Mouse (Mus musculus): Measurements from ENCODE around the gene Fank1.
A peak's percentile ranks its signal among the peaks of the same experiment; 100 is the strongest.
"Not testable (repeated sequence)": the region's sequence is repeated elsewhere in the genome, so short reads cannot be mapped to it uniquely, and the experiment has no call there.

Fank1 gene

DNA sequence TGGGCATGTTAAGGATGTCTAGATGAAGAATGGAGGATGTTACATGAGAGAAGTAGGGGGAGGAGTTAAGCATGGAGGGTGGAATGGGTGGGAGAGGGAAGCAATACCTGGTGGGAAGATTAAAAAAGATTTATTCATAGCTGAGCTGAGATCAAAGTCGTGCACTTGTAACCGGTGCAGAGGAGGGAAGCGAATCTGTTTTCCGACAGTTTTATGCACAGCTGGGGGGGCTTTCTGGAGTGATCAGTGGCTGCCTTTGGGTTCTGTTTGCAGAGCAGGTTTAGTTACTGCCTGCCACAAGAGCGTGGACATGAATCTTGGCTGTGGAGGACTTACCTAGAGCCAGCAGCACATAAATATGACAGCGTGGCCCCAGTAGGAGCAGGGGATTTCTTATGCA is 65.4 kb downstream of the Fank1 start:
- no peak for DNase-seq

DNA sequence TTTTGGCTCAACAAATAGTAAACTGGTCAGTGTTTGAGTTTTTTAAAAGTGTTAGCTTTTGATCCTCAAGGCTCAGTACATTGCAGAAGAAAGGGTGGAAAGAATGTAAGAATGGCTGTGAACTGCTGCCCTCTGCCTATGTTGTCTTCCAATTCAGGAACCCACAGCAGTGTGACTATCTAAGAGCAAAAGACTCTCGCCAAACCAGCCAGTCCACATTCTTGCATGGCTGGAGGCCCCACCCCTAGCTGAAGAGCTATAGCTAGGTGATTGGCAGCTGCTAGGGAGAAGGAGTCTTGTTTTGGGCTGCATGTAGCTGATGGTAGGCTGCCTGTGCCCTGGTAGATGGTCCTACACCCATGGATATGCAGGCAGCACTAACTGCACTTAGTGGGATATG is 70.5 kb downstream of the Fank1 start:
- no peak for DNase-seq

DNA sequence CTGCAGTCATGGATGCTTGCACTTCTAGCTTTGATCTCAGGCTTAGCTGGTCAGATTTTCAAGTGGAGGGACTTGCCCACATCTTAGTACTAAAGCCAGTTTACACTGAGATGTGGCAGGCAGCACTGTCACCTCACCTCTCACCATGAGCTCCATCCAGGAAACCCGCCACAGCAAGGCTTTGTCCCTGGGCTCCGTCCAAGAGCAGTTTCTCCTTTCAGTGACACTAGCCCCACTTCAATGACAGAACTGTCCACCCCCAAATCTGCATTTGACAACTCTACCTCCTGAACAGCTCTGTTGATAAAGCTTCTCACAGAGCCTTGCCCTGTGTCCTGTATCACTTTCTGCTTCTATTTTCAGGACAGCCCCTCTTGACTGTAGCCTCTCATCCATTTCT is 71.5 kb downstream of the Fank1 start:
- no peak for DNase-seq

DNA sequence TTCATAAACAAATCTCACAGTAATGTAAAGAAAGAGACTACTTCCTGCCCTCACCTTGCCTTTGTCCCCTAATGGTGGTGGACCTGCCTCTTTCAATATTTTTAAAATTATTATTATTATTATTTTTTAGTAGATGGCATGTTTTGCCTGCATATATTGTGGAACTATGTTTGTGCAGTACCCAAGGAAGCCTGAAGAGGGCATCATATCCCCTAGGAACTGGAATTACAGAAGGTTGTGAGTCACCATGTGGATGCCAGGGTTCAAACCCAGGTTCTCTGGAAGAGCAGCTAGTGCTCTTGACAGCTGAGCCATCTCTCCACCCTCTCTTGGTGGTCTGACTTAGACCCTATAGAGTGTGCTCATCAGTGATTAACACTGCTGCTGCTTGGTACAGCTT is 74.1 kb downstream of the Fank1 start:
- DNase-seq: no peak

DNA sequence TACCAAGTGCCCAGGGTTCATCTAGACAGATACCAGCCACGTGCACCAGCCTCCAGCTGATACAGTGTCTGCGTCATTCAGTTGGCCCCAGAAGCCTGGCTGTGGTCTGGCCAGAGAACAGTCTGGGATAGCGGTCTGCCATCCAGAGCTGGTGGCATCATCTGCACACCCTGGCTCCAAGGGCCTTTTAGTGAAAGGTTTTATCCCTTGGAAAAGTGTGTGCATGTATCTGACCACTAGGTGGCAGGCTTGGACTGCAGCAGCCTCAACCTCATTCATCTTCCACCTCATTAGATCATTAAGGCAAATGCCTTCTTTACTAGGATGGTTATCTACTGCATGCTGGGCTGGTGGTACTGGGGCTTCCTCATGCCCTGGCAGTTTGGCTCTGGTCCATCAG is 79.6 kb downstream of the Fank1 start:
- peak; percentile 47 for DNase-seq

DNA sequence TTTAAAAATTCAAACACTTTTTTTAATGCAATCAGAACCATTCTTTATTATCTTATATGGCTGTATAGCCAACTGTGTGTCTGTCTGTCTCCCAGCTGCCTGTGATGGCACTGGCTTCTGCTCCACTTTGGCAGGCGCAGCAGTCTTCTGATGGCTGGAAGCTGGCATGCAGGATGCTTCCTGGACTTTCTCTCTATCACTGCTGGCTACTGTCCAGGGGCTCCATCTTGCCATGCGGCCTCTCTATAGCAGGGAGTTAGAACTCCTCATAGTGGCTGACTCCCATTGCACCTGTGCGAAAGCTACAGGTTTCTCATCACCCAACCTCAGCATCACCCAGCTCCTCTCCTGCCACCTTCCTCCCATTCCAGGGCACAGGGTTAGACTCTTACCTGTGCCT is 81.8 kb downstream of the Fank1 start:
- DNase-seq: no peak

DNA sequence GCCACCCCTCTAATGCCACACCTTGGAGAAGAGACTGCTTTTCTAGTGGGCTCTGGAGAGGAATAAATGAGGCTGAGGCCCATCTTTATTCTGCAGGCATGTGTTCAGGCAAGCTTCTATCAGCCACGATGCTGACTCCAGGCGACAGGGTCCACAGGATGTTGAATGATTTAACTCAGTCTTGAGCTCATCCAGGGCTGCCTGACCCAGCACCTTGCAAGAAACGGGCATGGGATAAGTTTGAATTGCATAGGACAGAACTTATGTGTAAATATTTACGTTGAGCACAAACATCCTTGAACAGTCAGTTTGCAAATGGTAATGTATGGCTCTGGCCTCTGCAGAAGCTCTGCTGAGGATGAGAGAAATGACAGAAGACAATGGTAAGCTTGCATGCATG is 82.9 kb downstream of the Fank1 start:
- no peak for DNase-seq

DNA sequence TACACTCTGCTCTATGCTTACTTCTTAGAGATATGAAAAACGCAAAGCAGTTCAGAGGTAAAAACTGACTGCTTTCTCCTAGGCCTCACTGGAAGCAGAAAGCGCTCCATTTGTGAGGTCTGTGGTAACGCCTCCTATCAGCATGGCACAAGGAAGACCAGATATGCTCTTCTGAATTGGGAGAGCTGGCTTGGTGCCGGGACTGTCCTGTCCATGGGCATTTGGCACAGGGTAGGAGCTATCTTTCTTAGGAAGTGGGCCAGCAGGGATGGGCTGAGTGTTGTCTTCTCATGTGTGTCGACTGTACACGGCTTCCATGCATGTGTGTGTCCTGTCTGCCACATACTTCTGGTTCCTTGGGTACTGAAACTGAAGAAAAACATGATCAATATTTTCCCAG is 85.6 kb downstream of the Fank1 start:
- no peak for DNase-seq

DNA sequence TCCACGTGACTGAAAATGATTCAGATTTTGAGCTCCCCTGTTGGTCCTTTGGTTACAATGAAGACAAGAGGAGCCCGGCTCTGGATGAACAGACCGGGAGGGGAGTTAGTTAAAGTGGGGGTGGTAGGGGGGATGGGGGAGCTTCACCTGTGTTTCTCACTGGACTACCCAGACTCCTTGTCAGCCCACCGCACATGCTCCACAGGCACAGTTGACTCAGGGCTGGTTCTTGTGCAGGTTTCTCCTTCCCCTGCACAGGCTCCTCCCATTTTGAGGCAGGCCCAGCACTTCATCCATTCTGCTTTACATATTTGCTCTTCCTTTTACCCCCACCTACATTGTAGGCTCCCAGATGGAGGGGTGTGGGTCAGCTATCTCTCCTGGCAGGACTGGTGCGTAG is 86.1 kb downstream of the Fank1 start:
- no peak for DNase-seq

DNA sequence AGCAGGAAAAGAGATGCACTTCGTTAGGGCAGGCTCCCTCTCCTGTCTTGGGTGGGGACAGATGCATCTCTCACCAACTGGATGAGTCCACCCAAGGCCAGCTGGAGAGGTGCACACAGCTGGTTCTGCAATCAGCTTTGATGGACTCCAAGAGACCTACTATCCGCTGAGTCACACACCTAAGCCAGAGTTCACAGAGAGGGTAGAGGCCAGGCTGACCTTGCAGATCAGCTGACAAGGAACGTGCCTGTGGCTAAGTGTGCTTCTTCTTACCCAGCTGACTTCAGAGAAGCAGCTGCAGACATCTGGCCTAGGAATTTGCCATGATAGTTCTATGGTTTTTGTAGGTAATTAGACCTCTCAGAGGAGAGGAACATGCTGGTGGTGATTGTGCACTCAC is 86.5 kb downstream of the Fank1 start:
- no peak for DNase-seq

DNA sequence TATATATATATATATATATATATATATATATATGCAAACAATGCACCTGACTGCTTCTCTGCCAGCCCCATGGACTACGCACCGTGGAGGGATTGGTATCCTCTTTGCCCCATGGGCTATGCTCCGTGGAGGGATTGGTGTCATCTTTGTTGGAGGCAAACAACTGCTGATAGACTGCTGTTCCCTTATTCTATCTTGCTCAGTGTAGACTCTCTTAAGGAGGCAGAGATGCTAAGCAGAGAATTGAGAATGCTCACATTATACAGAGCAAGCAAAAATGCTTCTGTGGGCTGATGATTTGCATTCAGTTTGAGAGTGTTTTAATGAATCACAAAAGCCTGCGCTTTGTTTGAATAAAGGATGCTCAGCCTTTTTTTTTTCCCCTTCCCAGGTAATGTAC is 87.0 kb downstream of the Fank1 start:
- DNase-seq: no peak

DNA sequence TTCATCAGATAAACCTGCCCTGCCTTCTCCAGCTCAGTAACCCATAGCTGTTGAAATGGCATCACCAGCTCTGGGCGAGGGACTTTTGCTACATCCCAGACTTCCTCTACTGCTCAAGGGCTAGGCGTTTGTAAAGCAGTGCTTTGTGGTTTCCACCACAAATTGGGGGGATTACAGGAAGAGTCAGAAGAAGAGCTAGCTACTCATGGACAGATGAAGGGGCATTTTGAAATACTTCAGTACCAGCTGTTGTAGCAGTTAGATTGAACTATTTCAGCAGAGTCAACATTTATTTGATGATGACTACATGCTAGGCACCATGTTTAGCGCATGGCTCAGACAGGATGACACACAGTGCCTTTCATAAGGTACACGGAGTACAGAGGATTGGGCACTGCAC is 93.6 kb downstream of the Fank1 start:
- no peak for DNase-seq

DNA sequence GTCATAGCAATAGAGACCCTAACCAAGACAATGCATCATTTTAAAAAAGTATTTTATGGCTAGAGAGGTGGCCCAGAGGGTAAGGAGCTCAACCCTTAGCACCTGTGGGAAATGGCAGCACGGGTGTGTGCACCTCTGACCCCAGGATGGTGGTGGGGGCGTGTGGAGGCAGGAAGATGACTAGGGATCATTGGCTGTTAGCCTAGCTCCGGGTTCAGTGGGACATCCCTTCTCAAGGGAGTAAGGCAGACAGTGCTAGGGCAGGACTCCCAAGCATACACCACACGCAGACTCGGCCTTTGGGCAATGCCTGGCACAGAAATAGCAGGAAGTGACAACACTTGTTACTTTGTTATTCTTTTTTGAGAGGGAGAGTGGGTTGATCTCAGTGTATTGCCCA is 96.0 kb downstream of the Fank1 start:
- DNase-seq: no peak

DNA sequence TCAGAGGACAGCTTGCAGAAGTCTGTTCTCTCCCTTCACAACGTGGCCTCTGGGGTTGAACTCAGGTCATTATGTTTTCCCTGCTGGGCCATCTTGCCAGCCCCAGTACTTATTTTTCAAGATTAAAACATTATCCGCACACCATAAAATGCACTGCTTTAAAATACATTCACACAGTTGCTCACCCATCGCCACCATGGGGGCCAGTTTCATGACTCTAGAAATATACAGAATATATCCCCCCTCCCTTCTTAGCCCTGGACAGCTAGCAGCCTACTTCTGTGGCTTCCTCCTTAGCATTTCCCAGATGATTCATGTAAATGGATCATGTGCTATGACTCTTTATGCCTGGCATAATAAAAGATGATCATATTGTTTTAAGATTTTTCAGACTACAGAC is 99.5 kb downstream of the Fank1 start:
- DNase-seq: no peak

DNA sequence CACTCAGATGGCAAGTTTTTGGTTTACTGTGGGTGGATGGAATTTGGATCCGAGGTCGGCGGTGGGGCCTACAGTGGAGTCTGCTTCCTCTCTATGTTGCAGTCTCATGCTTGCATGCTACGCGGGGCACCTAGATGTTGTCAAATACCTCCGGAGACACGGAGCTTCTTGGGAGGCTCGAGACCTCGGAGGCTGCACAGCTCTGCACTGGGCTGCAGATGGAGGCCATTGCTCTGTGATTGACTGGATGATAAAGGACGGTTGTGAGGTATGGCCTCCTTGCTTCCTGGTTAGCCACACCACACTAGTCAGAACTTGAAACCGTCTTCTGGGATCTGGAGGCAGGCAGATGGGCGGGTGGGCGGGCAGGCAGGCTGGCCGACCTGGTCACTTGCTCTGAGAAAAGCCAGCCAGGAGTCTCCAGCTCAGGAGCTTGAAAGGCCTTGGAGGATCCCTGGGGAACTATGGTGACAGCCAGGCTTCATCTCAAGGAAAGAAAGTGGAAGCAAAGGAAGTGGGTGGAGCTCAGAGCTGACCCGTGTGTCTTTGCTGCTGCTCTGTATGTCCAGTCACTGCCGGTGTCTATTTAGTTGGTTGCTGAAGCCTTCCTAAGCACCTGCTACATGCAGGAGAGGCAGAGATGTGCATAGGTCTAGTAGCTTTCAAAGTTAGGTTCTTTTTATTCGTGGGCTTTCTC is 100.1 kb downstream of the Fank1 start:
- DNase-seq: no peak

DNA sequence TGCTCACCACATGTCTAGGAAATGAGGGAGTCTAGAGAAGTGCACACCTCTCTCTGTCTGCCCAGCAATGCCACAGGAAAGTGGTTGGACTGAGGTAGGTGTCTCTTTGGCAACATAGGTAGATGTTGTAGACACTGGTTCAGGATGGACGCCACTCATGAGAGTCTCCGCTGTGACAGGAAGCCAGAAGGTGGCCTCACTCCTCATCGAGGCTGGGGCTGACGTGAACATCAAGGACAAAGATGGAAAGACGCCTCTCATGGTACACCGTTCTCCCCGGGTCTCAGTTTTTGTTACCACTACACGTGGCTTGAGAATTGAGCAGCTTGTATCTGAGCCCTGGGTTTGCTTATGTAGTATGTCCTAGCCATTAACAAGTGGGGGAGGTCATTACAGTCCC is 103.1 kb downstream of the Fank1 start:
- DNase-seq: no peak

DNA sequence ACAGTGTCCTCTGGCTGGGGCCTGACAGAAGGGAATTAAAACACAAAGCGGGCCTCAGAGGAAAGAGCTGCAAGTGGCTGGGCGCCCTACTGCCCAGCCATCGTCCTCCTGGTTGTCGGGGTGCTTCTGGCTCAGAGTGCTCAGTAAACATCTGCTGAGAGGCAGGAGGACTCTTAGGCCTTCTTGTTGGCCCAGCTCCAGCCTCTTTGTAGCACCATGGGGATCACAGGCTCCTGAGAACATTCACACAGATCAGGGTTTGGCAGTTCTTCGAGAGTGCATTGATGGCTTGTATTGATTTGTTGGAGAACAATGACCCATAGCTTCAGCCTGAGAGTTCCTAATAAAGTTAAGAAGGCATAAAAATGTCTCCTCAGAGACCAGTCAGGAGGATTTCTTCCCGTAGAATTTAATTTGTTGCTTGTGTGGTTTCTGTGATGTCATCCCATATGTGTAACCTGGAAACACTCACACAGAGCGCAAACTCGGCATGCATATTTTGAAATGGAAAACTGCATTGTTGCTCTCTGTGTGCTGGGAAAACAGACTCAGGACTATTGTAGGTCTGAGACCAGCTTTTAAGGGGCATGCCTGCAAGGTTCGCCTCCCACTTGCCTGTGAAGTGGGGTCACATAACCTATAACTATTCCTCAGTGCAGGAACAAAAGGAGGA is 108.2 kb downstream of the Fank1 start:
- DNase-seq: not testable (repeated sequence)

DNA sequence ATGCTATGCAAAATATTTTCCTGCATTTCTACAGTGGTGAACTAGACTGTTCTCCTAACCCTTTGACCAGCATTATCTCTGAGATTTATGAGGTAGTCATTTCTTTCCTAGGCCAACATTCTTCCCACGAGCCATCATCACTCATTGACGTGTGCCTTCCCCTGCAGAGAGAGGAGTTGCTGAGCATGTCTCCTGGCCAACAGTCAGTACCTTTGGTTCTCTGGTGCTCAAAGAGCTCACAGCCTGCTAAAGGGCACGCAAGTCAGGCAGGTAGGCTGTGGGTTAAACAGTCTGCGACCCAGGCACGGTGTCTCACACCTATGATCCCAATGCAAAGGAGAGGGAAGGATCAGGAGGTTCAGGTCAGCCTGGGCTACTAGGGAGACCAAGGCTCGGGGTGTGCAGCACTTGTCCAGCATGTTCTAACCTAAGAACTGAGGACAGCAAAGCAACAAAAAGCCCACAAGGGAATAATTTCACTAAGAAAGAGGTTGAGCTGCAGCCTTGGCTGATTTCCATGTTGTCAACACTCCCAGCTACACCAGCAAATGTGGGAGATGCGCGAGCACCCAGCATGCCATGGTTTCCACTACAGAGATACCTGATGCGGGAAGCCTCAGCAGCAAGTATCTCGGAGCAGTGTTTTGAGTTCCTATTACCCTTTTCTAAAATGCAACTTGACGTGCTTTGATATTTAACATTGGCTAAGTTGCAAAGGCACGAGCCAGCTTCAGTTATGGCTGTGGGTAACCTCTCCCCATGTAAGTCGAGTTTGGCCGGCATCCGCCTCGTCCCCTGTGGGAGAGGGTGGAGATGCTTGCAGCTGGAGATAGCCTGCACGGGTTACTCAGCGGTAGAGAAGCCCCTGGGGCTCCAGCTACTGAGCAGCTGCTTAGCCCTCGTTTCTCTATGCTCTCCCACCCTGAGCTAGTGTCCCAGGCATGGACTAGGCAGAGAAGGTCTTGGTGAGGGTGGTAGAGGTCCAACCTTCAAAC is 112.6 kb downstream of the Fank1 start:
- no peak for DNase-seq

DNA sequence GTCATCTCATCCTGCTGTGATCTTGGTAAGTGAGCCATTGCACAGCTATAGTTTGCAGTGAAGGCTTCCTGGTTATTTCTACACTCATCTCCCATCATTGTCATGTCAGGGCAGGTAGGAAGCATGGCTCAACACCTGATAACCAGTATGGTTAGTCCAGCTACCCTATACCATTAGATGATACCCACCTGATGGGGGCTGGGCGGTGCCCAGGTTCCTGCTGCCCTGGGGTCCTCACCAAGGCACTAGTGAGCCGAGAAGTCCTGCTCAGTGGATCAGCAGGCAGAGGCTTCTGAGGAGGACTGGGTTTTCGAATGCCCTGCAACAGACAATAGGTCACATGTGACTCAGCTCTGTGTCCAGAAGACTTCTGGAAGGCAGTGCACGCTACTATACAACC is 113.3 kb downstream of the Fank1 start:
- DNase-seq: no peak

DNA sequence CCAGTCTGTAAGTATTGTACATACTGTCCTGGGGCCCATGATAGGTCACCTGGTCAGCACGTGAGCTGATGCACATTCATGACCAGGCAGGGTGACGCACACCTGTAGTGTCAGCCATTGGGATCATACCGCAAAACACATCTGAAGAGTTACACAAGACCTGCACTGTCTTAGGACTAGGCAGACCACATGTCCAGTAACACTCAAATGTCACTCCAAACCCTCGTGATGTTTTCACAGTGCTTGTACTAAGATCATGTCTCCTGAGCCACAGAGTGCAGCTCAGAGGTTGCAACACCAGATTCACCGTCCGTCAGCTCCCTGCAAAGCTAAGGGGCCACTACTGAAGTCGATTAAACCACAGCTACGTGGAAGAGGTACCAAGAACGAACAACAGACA is 114.6 kb downstream of the Fank1 start:
- no peak for DNase-seq

DNA sequence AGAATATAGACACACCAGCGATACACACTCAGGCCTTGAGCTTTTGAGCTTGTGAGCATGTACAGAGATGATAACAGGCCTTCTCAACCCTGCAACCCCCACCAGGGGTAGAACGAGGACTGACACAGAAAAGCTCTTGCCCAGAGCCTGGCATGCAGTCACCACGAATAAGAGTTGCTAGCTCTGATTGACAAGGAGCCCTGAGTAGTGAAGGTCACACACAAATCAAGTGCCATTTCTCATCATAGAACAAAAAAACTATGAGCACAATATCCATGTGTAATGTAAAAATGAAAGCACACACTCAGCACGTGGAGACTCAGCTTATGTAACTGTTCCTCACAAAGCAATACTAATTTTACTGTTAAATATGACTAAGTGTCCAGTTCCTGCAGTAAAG is 115.1 kb downstream of the Fank1 start:
- DNase-seq: no peak

DNA sequence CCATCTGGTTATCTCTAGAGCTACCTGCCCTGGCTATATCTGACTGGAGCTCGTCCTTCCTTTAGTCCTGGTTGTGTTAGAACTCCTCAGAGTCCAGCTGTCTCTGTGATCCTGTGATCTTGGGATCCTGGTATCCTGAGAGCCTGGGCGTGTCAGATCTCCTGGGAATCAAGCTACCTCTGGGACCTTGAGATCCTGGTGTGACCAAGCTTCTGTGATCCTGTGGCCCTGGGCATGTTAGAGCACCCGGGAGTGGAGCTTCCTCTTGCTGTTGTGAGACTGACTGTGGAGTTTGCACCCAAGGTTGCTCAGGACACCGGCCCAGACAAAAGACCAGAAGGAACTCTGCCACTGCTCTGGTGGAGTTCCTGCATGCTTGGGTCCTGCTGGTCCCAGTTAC is 122.7 kb downstream of the Fank1 start:
- no peak for DNase-seq

DNA sequence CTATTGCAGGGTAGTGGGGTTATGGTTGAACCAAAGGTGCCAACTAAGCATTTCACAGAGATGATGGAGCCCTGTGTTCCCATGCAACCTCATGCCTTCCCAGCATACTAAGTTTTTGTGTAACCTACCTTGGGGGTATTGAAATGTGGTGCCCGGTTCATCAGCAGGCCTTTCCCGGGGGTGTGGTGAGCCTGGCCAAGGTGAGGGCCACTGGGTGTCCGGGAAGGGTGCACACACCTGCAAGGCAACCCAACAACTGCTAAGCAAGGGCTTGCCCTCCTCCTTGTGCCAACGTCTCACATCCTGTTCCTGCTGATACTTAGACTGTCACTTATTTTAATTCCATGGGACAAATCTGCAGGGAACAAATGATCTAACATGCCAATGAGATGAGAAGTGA is 132.3 kb downstream of the Fank1 start:
- no peak for DNase-seq

DNA sequence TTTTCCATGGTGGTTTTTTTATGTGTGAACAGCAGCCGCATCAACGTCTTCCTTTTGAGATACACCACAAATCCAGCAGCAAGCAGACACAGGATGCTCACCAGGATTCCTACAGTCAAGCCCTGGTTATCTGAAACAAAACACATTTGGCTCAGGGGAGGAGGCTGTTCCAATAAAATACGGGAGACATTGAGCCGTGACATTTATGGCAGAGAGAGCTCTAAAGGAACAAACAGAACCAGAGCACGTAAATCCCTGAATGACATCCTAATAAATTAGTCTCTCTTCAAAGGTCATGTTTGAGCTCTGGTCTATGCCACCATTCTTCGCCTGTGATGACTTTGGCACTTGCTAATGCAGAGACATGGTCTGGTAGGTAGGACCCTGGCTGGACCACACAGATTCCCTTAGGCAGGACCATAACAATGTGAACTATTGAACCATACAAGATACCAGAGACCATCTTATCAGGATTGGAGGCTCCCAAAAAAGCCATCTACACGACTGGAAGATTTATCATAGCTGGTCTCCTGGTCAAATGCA is 133.2 kb downstream of the Fank1 start:
- no peak for DNase-seq
